Mouse (Mus musculus): ENCODE data around the gene Chst2. TPM values are rescaled to one million over a fixed set of nuclear protein-coding genes. Genes with fewer than 3 reads are reported as not detected.

The Chst2 gene
- 19.2 and 19.3 TPM in 2 replicates for polyA plus RNA-seq (2015; fragmentation: Nextera tagmentation; extraction: Ambion mirVana)

GRCm38 (mm10) chr9:95406571-95407561 lies at the start of gene Chst2:
Gene Chst2, minus strand, starts transcription at chr9:95406722.
- whole genome bisulfite sequencing: under 1% methylated on average over 88 of the region's 102 CpGs
- H3K4me3 ChIP-seq (ENCODE audit: low read length): peak within 1 kb of the TSS; percentile 95
- no peaks in the 10 kb centered on the region for H3K36me3 ChIP-seq (ENCODE audit: control insufficient read depth, insufficient read depth, low read length)
- peak within 1 kb of the TSS; percentile 89 for H3K27ac ChIP-seq (ENCODE audit: low read depth, low read length)
- H3K4me1 ChIP-seq (ENCODE audit: control insufficient read depth, insufficient read depth, low read depth, low read length): peaks cover 18% of the 10 kb centered on the region
- ATAC-seq: peak; percentile 96
- H3K27me3 ChIP-seq (replicated peaks; ENCODE audit: control insufficient read depth, insufficient read depth, low read length): no peaks in the 10 kb centered on the region; the same call in 1 of the 2 replicates
- H3K9ac ChIP-seq (ENCODE audit: low read depth, low read length): peak within 1 kb of the TSS; percentile 94
- H3K9me3 ChIP-seq (ENCODE audit: control insufficient read depth, low read length): no peaks in the 10 kb centered on the region
- peak within 1 kb of the TSS; percentile 92 for H3K4me2 ChIP-seq (ENCODE audit: low read length)

- Histone ChIP-seq H3K27ac (ENCODE audit: low read depth, low read length) (no peak overlapping the region), H3K4me2 (ENCODE audit: low read length) (no peak overlapping the region), H3K9me3 (ENCODE audit: control insufficient read depth, low read length) (no peaks in the 10 kb centered on the region; the same call in 1 of the 2 replicates), H3K36me3 (ENCODE audit: control insufficient read depth, insufficient read depth, low read length) (no peaks in the 10 kb centered on the region), H3K9ac (ENCODE audit: low read depth, low read length) (no peak overlapping the region), H3K4me3 (ENCODE audit: low read length) (no peak overlapping the region), H3K4me1 (ENCODE audit: control insufficient read depth, insufficient read depth, low read depth, low read length) (no peaks in the 10 kb centered on the region), H3K27me3 (replicated peaks; ENCODE audit: control insufficient read depth, insufficient read depth, low read length) (no peaks in the 10 kb centered on the region)
- whole genome bisulfite sequencing: 36% methylated on average over 3 of the region's 3 CpGs
- no peak; the same call in 1 of the 2 replicates for ATAC-seq
Observed at GRCm38 (mm10) chr9:95451931-95452330, 45.4 kb upstream of the Chst2 start.

- no peak overlapping the region for H3K4me3 ChIP-seq (ENCODE audit: low read length)
- 96% methylated on average over 8 of the region's 8 CpGs for WGBS
- no peaks in the 10 kb centered on the region for H3K4me1 ChIP-seq (ENCODE audit: control insufficient read depth, insufficient read depth, low read depth, low read length)
- H3K4me2 ChIP-seq (ENCODE audit: low read length): no peak overlapping the region
- no peak overlapping the region for H3K27ac ChIP-seq (ENCODE audit: low read depth, low read length)
- no peak overlapping the region for H3K9ac ChIP-seq (ENCODE audit: low read depth, low read length)
- no peaks in the 10 kb centered on the region for H3K27me3 ChIP-seq (replicated peaks; ENCODE audit: control insufficient read depth, insufficient read depth, low read length)
- ATAC-seq: no peak
- H3K9me3 ChIP-seq (ENCODE audit: control insufficient read depth, low read length): no peaks in the 10 kb centered on the region; the same call in 1 of the 2 replicates
- H3K36me3 ChIP-seq (ENCODE audit: control insufficient read depth, insufficient read depth, low read length): no peaks in the 10 kb centered on the region
Observed at GRCm38 (mm10) chr9:95450586-95450985, 44.1 kb upstream of the Chst2 start.

- Histone ChIP-seq H3K36me3 (ENCODE audit: control insufficient read depth, insufficient read depth, low read length) (no peaks in the 10 kb centered on the region), H3K27ac (ENCODE audit: low read depth, low read length) (peak overlapping the region; percentile 44; the same call in 1 of the 2 replicates), H3K9ac (ENCODE audit: low read depth, low read length) (peak overlapping the region; percentile 56; the same call in 1 of the 2 replicates), H3K4me1 (ENCODE audit: control insufficient read depth, insufficient read depth, low read depth, low read length) (peaks cover 10% of the 10 kb centered on the region), H3K4me3 (ENCODE audit: low read length) (peak overlapping the region; percentile 27), H3K27me3 (replicated peaks; ENCODE audit: control insufficient read depth, insufficient read depth, low read length) (no peaks in the 10 kb centered on the region), H3K9me3 (ENCODE audit: control insufficient read depth, low read length) (no peaks in the 10 kb centered on the region), H3K4me2 (ENCODE audit: low read length) (peak overlapping the region; percentile 54)
- peak; percentile 83 for ATAC-seq
- 12% methylated on average over 13 of the region's 13 CpGs for WGBS
Observed at GRCm38 (mm10) chr9:95442321-95442731, 35.8 kb upstream of the Chst2 start.

- H3K36me3 ChIP-seq (ENCODE audit: control insufficient read depth, insufficient read depth, low read length): no peaks in the 10 kb centered on the region
- no peak overlapping the region for H3K9ac ChIP-seq (ENCODE audit: low read depth, low read length)
- ATAC-seq: no peak
- no peak overlapping the region for H3K4me3 ChIP-seq (ENCODE audit: low read length)
- peaks cover 10% of the 10 kb centered on the region for H3K4me1 ChIP-seq (ENCODE audit: control insufficient read depth, insufficient read depth, low read depth, low read length)
- no peaks in the 10 kb centered on the region for H3K27me3 ChIP-seq (replicated peaks; ENCODE audit: control insufficient read depth, insufficient read depth, low read length)
- WGBS: 79% methylated on average over 9 of the region's 9 CpGs
- no peak overlapping the region for H3K4me2 ChIP-seq (ENCODE audit: low read length)
- no peaks in the 10 kb centered on the region for H3K9me3 ChIP-seq (ENCODE audit: control insufficient read depth, low read length)
- H3K27ac ChIP-seq (ENCODE audit: low read depth, low read length): no peak overlapping the region
Observed at GRCm38 (mm10) chr9:95437883-95438282, 31.4 kb upstream of the Chst2 start.

- ATAC-seq: no peak
- no peaks in the 10 kb centered on the region for H3K27me3 ChIP-seq (replicated peaks; ENCODE audit: control insufficient read depth, insufficient read depth, low read length)
- H3K9ac ChIP-seq (ENCODE audit: low read depth, low read length): no peak overlapping the region
- H3K4me1 ChIP-seq (ENCODE audit: control insufficient read depth, insufficient read depth, low read depth, low read length): no peaks in the 10 kb centered on the region
- no peaks in the 10 kb centered on the region for H3K9me3 ChIP-seq (ENCODE audit: control insufficient read depth, low read length)
- WGBS: 80% methylated on average over 4 of the region's 4 CpGs
- H3K4me2 ChIP-seq (ENCODE audit: low read length): no peak overlapping the region
- H3K36me3 ChIP-seq (ENCODE audit: control insufficient read depth, insufficient read depth, low read length): no peaks in the 10 kb centered on the region
- no peak overlapping the region for H3K4me3 ChIP-seq (ENCODE audit: low read length)
- no peak overlapping the region for H3K27ac ChIP-seq (ENCODE audit: low read depth, low read length)
Observed at GRCm38 (mm10) chr9:95436294-95436613, 29.7 kb upstream of the Chst2 start.

GRCm38 (mm10) chr9:95435506-95436293 lies 29.2 kb upstream of the Chst2 start:
- no peaks in the 10 kb centered on the region for H3K9me3 ChIP-seq (ENCODE audit: control insufficient read depth, low read length)
- 67% methylated on average over 20 of the region's 20 CpGs for WGBS
- no peak overlapping the region for H3K9ac ChIP-seq (ENCODE audit: low read depth, low read length)
- H3K27me3 ChIP-seq (replicated peaks; ENCODE audit: control insufficient read depth, insufficient read depth, low read length): no peaks in the 10 kb centered on the region
- H3K27ac ChIP-seq (ENCODE audit: low read depth, low read length): no peak overlapping the region
- peak; percentile 67; the same call in 1 of the 2 replicates for ATAC-seq
- H3K4me1 ChIP-seq (ENCODE audit: control insufficient read depth, insufficient read depth, low read depth, low read length): no peaks in the 10 kb centered on the region
- H3K36me3 ChIP-seq (ENCODE audit: control insufficient read depth, insufficient read depth, low read length): no peaks in the 10 kb centered on the region
- H3K4me3 ChIP-seq (ENCODE audit: low read length): no peak overlapping the region
- H3K4me2 ChIP-seq (ENCODE audit: low read length): no peak overlapping the region

GRCm38 (mm10) chr9:95428277-95428676 lies 21.8 kb upstream of the Chst2 start:
- Histone ChIP-seq H3K4me2 (ENCODE audit: low read length) (no peak overlapping the region), H3K9ac (ENCODE audit: low read depth, low read length) (no peak overlapping the region), H3K27ac (ENCODE audit: low read depth, low read length) (no peak overlapping the region), H3K4me3 (ENCODE audit: low read length) (no peak overlapping the region), H3K27me3 (replicated peaks; ENCODE audit: control insufficient read depth, insufficient read depth, low read length) (no peaks in the 10 kb centered on the region), H3K9me3 (ENCODE audit: control insufficient read depth, low read length) (no peaks in the 10 kb centered on the region), H3K36me3 (ENCODE audit: control insufficient read depth, insufficient read depth, low read length) (no peaks in the 10 kb centered on the region), H3K4me1 (ENCODE audit: control insufficient read depth, insufficient read depth, low read depth, low read length) (no peaks in the 10 kb centered on the region)
- 75% methylated on average over 4 of the region's 4 CpGs for WGBS
- no peak for ATAC-seq

GRCm38 (mm10) chr9:95413911-95414310 lies 7.4 kb upstream of the Chst2 start:
- Histone ChIP-seq H3K27me3 (replicated peaks; ENCODE audit: control insufficient read depth, insufficient read depth, low read length) (no peaks in the 10 kb centered on the region; the same call in 1 of the 2 replicates), H3K36me3 (ENCODE audit: control insufficient read depth, insufficient read depth, low read length) (no peaks in the 10 kb centered on the region), H3K9me3 (ENCODE audit: control insufficient read depth, low read length) (no peaks in the 10 kb centered on the region), H3K9ac (ENCODE audit: low read depth, low read length) (no peak overlapping the region), H3K27ac (ENCODE audit: low read depth, low read length) (no peak overlapping the region), H3K4me2 (ENCODE audit: low read length) (no peak overlapping the region), H3K4me1 (ENCODE audit: control insufficient read depth, insufficient read depth, low read depth, low read length) (no peaks in the 10 kb centered on the region), H3K4me3 (ENCODE audit: low read length) (no peak overlapping the region)
- ATAC-seq: no peak
